Mouse (Mus musculus) G1E-ER4 (cell line): Measurements from ENCODE around the gene Gria2. TPM values are rescaled to one million over a fixed set of nuclear protein-coding genes. Genes with fewer than 3 reads are reported as not detected.

Source experiments
- GATA1 ChIP-seq: IDR thresholded peaks from one replicate; pipeline ENCODE4 v1.8.0; 2012; ENCODE audit warnings: low read length, inconsistent platforms
- polyA plus RNA-seq: library from polyadenylated mRNA; stranded (reverse); fragments of >175 nt; gene quantifications from 2 replicates; pipeline ENCODE4 v1.2.3, GENCODE M21; 2012

Gria2 gene
- polyA plus RNA-seq, result not detected in 2 replicates

DNA sequence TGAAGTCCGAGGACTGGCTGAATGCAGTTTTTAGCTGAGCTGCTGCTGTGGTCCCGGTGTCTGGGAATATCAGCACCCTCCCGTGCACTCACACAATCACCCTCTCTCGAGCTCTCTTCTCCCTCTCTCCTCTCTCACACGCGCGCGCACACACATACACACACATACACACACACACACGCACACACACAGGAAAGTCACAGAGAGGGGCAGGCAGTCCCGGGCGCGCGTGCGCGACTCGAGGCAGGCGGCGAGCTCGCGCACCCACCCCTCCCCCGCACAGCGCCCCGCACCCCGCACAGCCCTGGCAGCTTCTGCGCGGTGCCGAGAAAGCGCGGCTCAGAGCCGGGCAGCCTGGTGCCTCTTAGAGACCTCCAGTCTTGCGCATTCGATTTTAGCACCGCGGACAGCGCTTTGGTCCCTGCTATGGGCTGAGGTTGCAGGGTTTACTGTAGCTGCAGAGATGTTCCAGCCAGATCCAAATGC is at the start of gene Gria2:
Gene Gria2 (minus strand): TSS at position 240 of the 486 bp plus-strand sequence.
- no peak for TF ChIP-seq GATA1

DNA sequence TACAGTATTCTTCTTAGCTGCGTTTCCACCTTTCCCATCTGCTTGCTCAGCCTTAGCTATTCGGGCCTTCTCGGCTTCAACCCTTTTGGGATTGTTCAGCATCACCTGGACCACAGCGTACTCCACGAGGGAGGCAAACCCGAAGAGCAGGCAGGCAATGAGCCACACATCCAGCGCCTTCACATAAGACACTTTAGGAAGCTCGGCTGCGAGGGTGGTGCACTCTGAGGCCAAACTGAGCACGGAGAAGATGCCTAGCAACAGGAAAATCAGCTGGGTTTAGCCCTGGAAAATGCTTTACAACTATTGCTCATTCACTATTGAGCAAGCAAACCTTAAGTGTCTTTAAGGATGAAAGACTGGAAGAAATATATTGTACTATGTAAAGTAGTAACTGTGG is 48.3 kb upstream of the Gria2 start:
- TF ChIP-seq GATA1, result no peak

DNA sequence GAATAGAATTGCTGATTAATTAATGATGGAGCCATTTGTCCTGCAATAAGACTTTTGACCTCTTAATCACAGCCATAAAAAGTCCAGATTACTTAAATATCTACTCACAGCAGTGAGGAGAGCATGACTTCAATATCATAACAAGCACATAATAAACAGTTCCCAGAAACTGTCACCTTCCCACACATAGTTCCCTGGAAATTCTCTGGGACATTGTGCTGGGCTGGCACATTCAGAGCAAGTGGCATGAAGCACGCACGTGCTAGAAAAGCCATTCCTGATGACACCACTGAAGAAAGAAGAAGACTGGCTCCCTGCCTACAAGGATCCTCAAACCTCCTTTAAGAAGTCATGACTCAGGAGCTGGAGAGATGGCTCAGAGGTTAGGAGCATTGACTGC is 43.0 kb upstream of the Gria2 start:
- TF ChIP-seq GATA1, result no peak

DNA sequence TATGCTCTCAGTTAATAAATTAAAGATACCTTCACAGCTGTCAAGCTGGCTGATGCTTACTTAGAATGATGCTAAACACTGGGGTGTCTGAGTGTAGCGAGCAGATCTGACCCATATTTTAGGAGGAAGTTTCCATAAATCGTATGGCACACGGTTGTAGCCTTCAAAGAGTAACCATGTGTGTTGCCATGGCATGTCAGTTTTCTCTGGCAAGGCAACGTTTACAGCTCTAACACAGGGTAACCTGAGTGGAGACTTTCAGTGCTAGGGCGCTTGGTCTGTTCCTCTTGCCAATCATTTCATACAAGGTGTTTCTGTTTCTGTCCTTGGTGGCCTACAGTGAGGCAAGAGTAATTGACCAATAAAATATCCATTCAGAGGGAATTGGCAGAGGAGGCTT is 37.2 kb upstream of the Gria2 start:
- TF ChIP-seq GATA1, result no peak

DNA sequence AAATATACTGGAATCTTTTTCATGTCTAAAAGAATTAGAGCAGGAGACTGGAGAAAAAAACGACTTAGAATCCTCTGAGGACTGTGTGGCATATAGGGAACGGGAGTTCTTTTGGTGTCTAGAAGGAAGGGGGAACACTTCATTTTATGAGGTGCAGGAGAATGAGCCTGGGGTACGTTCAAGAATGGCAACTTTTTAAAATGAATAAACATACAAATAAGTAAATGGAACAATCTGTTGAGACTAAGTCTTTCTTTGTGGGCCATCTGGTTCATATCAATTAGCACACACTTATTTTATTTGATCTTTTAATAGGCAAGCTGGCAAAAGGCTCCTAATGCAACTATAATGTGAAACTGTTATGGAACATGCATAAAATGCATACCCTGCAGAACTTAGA is 34.9 kb upstream of the Gria2 start:
- no peak for TF ChIP-seq GATA1

DNA sequence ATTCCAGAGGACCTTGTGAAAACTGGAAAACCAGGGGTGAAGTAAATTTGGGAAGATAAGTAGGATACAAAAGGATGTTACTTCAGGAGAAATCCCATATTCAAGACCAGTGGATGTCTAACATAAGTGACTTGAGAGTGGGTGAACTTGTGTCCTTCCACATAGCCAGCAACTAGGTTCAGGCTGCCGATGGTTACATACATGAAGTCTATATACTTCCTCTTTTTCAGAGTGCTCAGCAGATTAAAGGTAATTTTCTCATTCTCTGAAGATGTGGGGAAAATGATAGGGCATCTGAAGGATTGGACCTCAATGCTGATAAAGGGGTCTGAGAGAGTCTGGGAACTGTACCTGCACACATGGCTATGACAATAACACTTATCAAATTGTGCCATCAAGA is 21.3 kb upstream of the Gria2 start:
- TF ChIP-seq GATA1, result no peak

DNA sequence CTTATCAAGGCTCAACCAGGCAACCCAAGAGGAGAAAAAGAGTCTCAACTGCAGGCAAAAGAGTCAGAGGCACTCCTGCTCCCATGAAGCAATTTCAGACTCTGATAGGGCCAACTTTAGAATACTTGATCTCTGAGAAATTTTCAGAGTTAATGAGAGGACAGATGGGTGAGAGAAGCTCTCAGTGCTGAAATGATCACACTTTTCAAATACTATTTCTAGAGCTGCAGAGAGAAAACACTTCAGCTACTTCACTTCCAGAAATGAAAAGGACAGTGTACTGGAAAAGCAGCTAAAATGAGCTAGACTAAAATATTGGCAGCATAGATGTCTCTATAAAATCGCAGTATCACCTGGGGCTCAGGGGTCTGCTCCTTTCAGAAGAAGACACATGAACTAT is 16.0 kb upstream of the Gria2 start:
- TF ChIP-seq GATA1, result no peak

DNA sequence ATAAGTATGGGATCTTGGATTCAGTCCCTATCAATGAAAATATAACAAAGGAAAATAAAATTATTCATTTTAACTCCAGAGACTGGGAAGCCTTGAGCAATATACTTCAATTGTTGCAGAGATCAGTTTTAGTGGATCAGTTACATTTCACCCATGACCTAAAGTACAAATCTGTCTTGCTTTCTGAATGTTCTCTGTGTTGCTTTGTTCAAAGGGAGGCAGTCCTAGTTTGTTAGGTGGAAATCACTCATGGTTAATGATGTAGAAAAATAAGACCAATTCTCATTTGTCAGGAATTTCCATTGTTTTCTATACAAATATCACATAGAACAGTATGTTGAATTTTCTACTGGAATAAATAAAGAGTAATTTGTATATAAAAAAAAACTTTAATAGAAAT is 11.1 kb upstream of the Gria2 start:
- no peak for TF ChIP-seq GATA1

DNA sequence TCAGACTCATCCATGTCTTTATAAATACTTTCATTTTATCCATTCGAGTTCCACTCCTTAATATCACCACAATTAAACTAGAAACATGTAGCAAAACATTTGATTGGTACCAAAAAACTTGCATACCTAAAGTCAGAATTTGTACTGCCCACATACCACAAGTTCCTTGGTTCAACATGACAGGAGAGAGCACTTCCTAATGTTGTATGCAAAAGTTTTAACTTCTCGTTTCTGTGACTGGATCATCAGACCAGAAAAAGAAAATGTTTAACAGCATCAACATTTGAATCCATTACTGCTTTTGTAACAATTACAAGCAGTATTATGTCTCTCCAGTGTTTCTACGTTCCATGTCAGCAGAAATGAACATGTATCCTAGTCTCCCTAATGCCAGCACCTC is 9.6 kb upstream of the Gria2 start:
- TF ChIP-seq GATA1, result no peak

DNA sequence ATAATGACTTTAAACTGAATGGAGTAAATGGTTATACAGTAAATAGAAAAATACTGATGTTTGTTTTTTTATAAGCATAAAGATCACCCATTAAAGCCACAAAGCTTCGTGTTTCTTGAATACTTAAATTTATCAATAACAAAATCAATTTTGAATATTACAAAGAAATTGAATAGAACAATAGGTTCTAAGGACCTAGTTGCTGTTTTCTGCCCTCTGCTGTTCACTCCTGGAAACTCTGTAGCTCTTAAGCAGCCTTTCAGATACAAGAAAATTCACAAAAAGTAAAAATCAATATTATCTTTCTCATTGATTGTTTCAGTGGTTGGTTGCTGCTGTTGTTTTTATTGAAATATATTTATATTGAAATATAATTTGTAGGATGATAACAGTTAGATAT is 2.7 kb upstream of the Gria2 start:
- TF ChIP-seq GATA1, result no peak

DNA sequence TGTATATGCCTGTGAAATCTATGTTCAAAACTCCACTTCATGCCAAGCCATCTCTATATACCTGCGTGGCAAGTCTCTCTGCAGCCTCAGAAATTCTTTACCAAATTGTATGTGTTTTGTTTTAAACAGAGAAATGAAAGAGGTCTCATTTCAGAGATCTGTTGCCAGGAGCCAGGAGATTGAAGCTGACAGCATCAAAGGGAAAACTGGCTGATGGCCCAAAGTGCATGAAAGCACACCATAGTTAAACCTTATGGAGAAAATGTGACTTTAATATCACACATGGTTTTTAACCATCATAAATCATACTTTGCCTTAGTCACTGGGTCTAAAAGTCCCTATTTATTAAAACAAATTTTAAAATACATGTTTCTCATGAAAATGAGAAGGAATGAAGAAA is 1.2 kb upstream of the Gria2 start:
- TF ChIP-seq GATA1, result no peak

DNA sequence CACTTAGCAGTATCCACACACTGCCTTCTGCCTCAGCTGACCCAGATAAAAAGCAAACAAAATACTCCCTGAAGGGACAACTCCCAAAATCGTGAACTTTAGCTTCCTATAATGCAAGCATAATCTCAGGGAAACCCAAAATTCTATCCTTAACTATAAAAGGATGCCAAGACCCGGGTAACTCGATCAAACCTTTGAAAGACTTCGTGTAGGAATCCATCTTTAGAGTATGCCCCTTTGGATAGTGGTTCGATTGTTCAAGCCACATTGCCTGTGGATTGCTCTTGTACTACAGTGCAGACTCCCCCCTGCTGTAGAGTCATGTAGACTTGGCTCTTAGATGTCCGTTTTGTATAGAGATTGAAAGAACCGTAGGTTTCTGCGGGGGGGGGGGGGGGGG is 576 bp upstream of the Gria2 start:
- no peak for TF ChIP-seq GATA1

DNA sequence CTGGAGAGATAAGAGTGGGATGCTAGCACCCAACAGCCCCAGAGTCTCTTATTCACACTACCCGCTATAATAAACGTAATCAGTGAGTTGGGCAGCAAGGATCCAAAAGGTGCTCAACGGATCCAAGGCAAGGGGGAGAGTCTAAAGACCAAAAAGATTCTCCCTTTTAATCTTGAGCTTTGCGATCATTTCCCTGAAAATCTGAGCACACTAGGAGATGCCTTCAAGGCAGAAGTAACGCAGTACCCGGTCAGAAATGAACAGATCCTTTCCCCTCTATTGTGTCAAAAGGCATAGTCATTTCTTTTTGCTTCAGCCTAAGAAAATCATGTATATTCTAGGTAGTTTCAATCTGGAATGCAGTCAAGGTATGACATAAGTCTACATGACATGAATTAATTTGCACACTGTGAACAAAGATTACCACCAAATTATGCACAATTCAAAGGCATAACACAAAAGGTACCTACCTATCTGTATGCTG is 766 bp downstream of the Gria2 start:
- TF ChIP-seq GATA1, result no peak

DNA sequence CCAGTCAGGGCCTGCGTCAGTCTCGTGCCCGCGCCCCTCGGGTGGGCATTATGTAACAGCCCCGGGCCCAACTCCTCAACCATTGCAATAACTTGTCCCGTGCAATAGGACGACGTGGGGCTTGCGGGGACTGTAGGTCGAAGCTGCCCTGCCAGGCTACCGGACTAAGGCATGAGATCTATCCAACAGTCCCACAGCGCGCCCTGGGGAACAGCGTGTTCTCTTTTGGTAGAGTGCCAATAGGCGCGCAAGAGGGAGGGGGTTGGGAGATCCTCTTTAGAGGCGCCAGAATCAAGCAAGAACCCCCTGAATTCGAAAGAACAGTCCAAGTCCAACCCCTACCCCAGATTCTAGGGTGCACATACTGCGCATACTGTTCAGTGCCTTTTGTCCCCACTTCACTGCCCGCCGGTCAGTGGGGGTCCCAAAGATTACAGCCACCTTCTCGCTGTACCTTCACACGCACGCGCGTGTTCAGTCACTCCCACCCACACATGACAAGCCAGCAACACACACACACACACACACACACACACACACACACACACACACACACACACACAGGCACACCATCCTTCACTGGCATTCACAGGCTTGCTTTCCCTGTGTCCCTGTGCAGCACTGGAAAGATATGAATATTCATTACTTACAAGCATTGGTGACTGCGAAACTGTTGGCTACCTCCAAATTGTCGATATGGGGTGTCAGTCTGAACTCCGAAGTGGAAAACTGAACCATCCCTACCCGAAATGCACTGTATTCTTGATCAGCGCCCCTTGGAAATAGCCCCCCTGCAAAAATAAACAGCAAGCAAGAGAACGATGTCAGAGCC is 1.4 kb downstream of the Gria2 start:
- no peak for TF ChIP-seq GATA1

DNA sequence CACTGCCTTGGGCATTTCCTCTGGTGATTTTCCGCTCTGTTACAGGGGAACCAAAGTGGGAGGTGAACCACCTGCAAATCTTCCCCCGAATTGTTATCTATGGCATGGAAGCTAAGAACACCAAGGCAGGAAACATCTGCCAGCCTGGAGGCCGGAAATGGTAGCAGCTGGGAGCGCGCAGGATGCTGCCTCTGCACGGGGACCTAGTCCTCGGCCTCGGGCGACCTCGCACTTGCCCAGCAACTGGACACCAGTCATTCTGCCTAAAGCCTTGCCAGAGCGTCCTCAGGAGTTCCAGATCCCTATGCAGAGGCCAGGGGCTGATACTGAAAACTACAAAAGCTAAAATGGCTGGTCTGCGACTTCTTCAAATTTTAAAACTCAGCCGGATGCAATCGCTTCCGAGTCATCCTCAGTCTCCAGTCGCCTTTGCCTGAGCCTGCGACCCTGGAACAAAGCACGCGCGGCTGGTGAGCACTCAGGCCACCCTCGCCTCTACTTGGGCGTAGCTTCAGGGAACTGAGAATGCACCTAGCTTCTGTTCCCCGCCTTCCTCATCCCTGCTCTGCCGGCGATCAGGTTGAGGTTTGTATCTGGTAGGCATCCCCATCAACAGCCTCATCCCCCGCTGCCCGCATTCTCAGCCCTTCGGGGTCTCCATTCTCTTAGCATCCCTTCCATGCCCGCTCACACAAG is 2.2 kb downstream of the Gria2 start:
- TF ChIP-seq GATA1, result no peak

DNA sequence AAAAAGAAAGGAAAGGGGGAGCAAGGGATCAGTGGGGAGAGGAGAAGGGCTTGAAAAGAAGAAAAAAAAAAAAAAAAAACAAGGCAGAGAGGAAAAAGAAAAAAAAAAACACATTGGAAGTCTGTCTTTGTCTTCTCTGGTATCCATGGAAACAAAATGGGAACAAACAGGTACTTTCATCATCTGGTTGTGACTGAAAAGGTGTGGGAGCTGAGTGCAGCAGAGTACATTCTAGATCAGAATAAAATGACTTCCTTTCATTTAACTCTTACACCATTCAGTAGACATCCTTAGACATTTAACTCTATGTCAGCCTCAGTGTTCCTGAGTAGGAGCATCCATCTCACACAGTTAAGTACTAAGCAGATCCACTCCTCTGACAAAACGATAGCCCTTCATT is 4.7 kb downstream of the Gria2 start:
- no peak for TF ChIP-seq GATA1

DNA sequence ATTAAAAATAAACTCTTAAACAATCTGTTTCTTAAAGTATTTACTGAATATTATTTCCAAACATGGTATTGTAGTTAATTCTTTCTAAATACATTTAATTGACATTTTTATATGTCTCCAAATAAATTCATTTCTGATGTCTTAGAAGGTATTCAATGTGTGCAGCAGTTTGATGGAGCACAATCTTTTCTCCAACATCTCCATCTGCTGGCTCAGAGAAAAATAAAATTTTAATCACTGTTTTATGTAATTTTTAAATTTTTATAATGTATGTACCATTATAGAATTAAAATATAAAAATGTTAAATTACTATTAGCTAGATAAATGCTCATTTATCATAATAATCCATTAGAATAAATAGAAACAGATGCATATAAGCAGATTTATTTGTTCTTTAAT is 5.9 kb downstream of the Gria2 start:
- TF ChIP-seq GATA1, result no peak
